Mouse (Mus musculus): ENCODE measurements around the gene Lat. TPM values are rescaled to one million over a fixed set of nuclear protein-coding genes. Genes with fewer than 3 reads are reported as not detected.

Gene Lat
- polyA plus RNA-seq, 1 experiment, result 11.8 TPM

GRCm38 (mm10) chr7:126388185-126388584 is 18.8 kb upstream of the Lat start:
- TF ChIP-seq POLR2A (IDR thresholded peaks at IDR 0.05; ENCODE audit: low read depth, low read length) (no peak), CTCF (conservative IDR thresholded peaks at IDR 0.05; ENCODE audit: insufficient read depth, insufficient read length, low read depth, low read length) (no peak)
- Histone ChIP-seq H3K27me3 (replicated peaks; ENCODE audit: control insufficient read depth, insufficient read depth, low read length) (no peaks in the 10 kb centered on the region), H3K4me3 (ENCODE audit: insufficient read depth, low read depth, low read length) (no peak overlapping the region), H3K27ac (ENCODE audit: insufficient read depth, low read depth, low read length) (no peak overlapping the region), H3K36me3 (ENCODE audit: control insufficient read depth, insufficient read depth, low read length) (no peaks in the 10 kb centered on the region; the same call in 1 of the 2 replicates), H3K4me1 (ENCODE audit: control insufficient read depth, insufficient read depth, low read length) (no peaks in the 10 kb centered on the region)
- 96% methylated on average over 1 of the region's 1 CpGs for WGBS
- no peak for DNase-seq

GRCm38 (mm10) chr7:126383565-126383964 is 14.2 kb upstream of the Lat start:
- Histone ChIP-seq H3K36me3 (ENCODE audit: control insufficient read depth, insufficient read depth, low read length) (no peaks in the 10 kb centered on the region), H3K27ac (ENCODE audit: insufficient read depth, low read depth, low read length) (no peak overlapping the region), H3K4me1 (ENCODE audit: control insufficient read depth, insufficient read depth, low read length) (no peaks in the 10 kb centered on the region), H3K27me3 (replicated peaks; ENCODE audit: control insufficient read depth, insufficient read depth, low read length) (no peaks in the 10 kb centered on the region), H3K4me3 (ENCODE audit: insufficient read depth, low read depth, low read length) (no peak overlapping the region)
- WGBS, result 84% methylated on average over 5 of the region's 5 CpGs
- TF ChIP-seq CTCF (conservative IDR thresholded peaks at IDR 0.05; ENCODE audit: insufficient read depth, insufficient read length, low read depth, low read length) (no peak), POLR2A (IDR thresholded peaks at IDR 0.05; ENCODE audit: low read depth, low read length) (no peak)
- no peak for DNase-seq

GRCm38 (mm10) chr7:126377278-126378158 is 8.1 kb upstream of the Lat start, which contains the start of gene Spns1:
Spns1 (minus strand) TSS chr7:126377450.
- under 1% methylated on average over 33 of the region's 33 CpGs for WGBS
- Histone ChIP-seq H3K27ac (ENCODE audit: insufficient read depth, low read depth, low read length) (peak within 1 kb of the TSS; percentile 14; the same call in 1 of the 2 replicates), H3K4me3 (ENCODE audit: insufficient read depth, low read depth, low read length) (peak within 1 kb of the TSS; percentile 90), H3K4me1 (ENCODE audit: control insufficient read depth, insufficient read depth, low read length) (peaks cover 12% of the 10 kb centered on the region; the same call in 1 of the 2 replicates), H3K36me3 (ENCODE audit: control insufficient read depth, insufficient read depth, low read length) (0 out of 2 replicates have a peak, but pooled peaks cover 1% of the 10 kb centered on the region), H3K27me3 (replicated peaks; ENCODE audit: control insufficient read depth, insufficient read depth, low read length) (no peaks in the 10 kb centered on the region)
- peak; percentile 78 for TF ChIP-seq CTCF (conservative IDR thresholded peaks at IDR 0.05; ENCODE audit: insufficient read depth, insufficient read length, low read depth, low read length)
- TF ChIP-seq POLR2A (IDR thresholded peaks at IDR 0.05; ENCODE audit: low read depth, low read length), result no peak
- peak; percentile 99 for DNase-seq

- Histone ChIP-seq H3K27me3 (replicated peaks; ENCODE audit: control insufficient read depth, insufficient read depth, low read length) (no peaks in the 10 kb centered on the region), H3K36me3 (ENCODE audit: control insufficient read depth, insufficient read depth, low read length) (0 out of 2 replicates have a peak, but pooled peaks cover 1% of the 10 kb centered on the region), H3K4me3 (ENCODE audit: insufficient read depth, low read depth, low read length) (peak overlapping the region; percentile 90), H3K27ac (ENCODE audit: insufficient read depth, low read depth, low read length) (peak overlapping the region; percentile 14; the same call in 1 of the 2 replicates), H3K4me1 (ENCODE audit: control insufficient read depth, insufficient read depth, low read length) (peaks cover 12% of the 10 kb centered on the region; the same call in 1 of the 2 replicates)
- under 1% methylated on average over 27 of the region's 27 CpGs for WGBS
- DNase-seq, result no peak
- TF ChIP-seq CTCF (conservative IDR thresholded peaks at IDR 0.05; ENCODE audit: insufficient read depth, insufficient read length, low read depth, low read length) (no peak), POLR2A (IDR thresholded peaks at IDR 0.05; ENCODE audit: low read depth, low read length) (no peak)
Observed at GRCm38 (mm10) chr7:126376903-126377277, 7.5 kb upstream of the Lat start.

GRCm38 (mm10) chr7:126375012-126375411 is 5.6 kb upstream of the Lat start:
- DNase-seq, result peak; percentile 11

GRCm38 (mm10) chr7:126374526-126374925 is 5.2 kb upstream of the Lat start:
- Histone ChIP-seq H3K4me3 (ENCODE audit: insufficient read depth, low read depth, low read length) (no peak overlapping the region), H3K27ac (ENCODE audit: insufficient read depth, low read depth, low read length) (no peak overlapping the region), H3K36me3 (ENCODE audit: control insufficient read depth, insufficient read depth, low read length) (peaks cover 1% of the 10 kb centered on the region; the same call in 1 of the 2 replicates), H3K27me3 (replicated peaks; ENCODE audit: control insufficient read depth, insufficient read depth, low read length) (no peaks in the 10 kb centered on the region), H3K4me1 (ENCODE audit: control insufficient read depth, insufficient read depth, low read length) (peaks cover 12% of the 10 kb centered on the region; the same call in 1 of the 2 replicates)
- TF ChIP-seq POLR2A (IDR thresholded peaks at IDR 0.05; ENCODE audit: low read depth, low read length), result no peak
- 66% methylated on average over 6 of the region's 6 CpGs for WGBS
- DNase-seq, result no peak

More at GRCm38 (mm10) chr7:126375012-126375411, 5.6 kb upstream of the Lat start:
- H3K4me3 ChIP-seq (ENCODE audit: insufficient read depth, low read depth, low read length), result no peak overlapping the region
- no peaks in the 10 kb centered on the region for H3K27me3 ChIP-seq (replicated peaks; ENCODE audit: control insufficient read depth, insufficient read depth, low read length)
- H3K36me3 ChIP-seq (ENCODE audit: control insufficient read depth, insufficient read depth, low read length), result peaks cover 1% of the 10 kb centered on the region; the same call in 1 of the 2 replicates
- peak; percentile 42; the same call in 1 of the 2 replicates for TF ChIP-seq CTCF (conservative IDR thresholded peaks at IDR 0.05; ENCODE audit: insufficient read depth, insufficient read length, low read depth, low read length)
- no peak for TF ChIP-seq POLR2A (IDR thresholded peaks at IDR 0.05; ENCODE audit: low read depth, low read length)
- peaks cover 12% of the 10 kb centered on the region; the same call in 1 of the 2 replicates for H3K4me1 ChIP-seq (ENCODE audit: control insufficient read depth, insufficient read depth, low read length)
- no peak overlapping the region for H3K27ac ChIP-seq (ENCODE audit: insufficient read depth, low read depth, low read length)
- WGBS, result 56% methylated on average over 5 of the region's 5 CpGs

GRCm38 (mm10) chr7:126373007-126373406 is 3.6 kb upstream of the Lat start:
- 83% methylated on average over 9 of the region's 9 CpGs for WGBS
- DNase-seq, result no peak
- Histone ChIP-seq H3K4me3 (ENCODE audit: insufficient read depth, low read depth, low read length) (no peak overlapping the region), H3K27me3 (replicated peaks; ENCODE audit: control insufficient read depth, insufficient read depth, low read length) (no peaks in the 10 kb centered on the region), H3K36me3 (ENCODE audit: control insufficient read depth, insufficient read depth, low read length) (peaks cover 1% of the 10 kb centered on the region; the same call in 1 of the 2 replicates), H3K4me1 (ENCODE audit: control insufficient read depth, insufficient read depth, low read length) (peaks cover 12% of the 10 kb centered on the region; the same call in 1 of the 2 replicates), H3K27ac (ENCODE audit: insufficient read depth, low read depth, low read length) (no peak overlapping the region)
- no peak for TF ChIP-seq CTCF (conservative IDR thresholded peaks at IDR 0.05; ENCODE audit: insufficient read depth, insufficient read length, low read depth, low read length)
- no peak for TF ChIP-seq POLR2A (IDR thresholded peaks at IDR 0.05; ENCODE audit: low read depth, low read length)

Measured in kidney, adult 2 months (tissue).